Mouse (Mus musculus) thymus, postnatal 10 days (tissue): ENCODE measurements around the gene Ifi35.
"Not testable (repeated sequence)": the region's sequence is repeated elsewhere in the genome, so short reads cannot be mapped to it uniquely, and the experiment has no call there.

Experiments
- DNase-seq, 2 experiments: peaks; one replicate each; pipeline ENCODE4 v3.0.0; 2021; ENCODE audit warnings: low spot score in 2 of 2

Ifi35 gene

DNA sequence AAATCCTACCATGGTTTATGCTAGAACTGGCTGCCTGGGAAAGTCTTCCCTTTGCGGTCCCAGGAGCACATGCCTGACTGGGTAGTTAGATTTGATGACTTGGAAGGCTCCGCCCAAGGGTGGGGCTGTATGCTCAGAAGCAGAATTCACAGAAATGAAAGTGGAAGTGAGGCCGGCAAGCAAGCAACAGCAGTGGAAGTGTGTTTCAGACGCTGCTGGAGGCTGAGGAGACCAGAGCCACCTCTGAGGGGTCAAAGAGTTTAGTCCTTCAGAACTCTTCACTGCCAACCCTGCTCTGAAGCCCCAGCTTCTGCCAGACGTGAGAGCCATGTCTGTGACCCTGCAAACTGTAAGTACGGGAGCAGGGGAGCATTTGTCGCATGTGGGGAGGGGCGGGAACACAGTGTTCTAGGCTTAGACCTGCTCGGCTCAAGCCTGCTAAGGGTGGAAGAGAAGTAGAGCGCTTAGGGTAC is at the start of gene Ifi35:
Gene Ifi35 (plus strand): TSS at position 134 of the 473 bp plus-strand sequence.
- DNase-seq, result peak; percentile 45 to 54

DNA sequence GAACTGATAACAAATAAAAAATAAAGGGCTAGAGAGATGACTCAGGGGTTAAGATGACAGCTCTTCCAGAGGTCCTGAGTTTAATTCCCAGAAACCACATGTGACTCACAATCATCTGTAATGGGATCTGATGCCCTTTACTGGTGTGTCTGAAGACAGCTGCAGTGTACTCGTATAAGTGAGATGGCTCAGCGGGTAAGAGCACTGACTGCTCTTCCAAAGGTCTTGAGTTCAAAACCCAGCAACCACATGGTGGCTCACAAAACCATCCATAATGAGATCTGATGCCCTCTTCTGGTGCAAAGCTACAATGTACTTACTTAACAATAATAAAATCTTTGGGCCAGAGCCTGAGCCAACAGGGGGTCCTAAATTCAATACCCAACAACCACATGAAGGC is 32.9 kb upstream of the Ifi35 start:
- no peak for DNase-seq

DNA sequence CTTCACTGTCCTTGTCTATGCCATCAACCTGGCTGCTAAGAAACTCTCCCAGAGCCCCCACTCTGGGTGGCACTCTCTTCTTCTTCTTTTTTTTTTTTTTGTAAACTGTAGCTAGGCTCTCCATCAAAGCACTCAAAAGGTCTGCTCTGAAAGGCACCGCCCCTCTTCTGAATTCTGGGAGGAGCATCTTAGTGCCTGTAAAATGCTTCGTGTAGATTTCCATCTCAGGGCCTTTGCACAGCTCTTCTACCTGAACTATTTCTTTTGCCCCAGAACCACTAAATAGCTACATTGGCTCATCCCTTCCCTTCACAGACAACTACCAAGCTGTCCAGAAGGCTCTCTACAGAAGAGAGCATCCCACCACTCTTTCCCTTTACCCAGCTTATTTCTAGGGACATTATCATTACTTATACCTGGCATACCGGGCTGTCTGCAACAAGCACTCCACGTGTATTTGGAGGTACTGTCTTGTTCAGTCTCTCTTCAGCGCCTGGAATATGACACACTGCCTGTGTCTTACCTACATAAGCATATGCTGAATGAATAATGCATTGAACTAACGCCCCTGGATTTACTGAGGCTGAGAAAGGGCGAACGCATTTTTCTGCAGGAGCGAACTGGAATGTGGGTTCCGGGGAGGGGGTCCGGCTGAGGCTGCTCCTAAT is 31.6 kb upstream of the Ifi35 start:
- DNase-seq, result no peak

DNA sequence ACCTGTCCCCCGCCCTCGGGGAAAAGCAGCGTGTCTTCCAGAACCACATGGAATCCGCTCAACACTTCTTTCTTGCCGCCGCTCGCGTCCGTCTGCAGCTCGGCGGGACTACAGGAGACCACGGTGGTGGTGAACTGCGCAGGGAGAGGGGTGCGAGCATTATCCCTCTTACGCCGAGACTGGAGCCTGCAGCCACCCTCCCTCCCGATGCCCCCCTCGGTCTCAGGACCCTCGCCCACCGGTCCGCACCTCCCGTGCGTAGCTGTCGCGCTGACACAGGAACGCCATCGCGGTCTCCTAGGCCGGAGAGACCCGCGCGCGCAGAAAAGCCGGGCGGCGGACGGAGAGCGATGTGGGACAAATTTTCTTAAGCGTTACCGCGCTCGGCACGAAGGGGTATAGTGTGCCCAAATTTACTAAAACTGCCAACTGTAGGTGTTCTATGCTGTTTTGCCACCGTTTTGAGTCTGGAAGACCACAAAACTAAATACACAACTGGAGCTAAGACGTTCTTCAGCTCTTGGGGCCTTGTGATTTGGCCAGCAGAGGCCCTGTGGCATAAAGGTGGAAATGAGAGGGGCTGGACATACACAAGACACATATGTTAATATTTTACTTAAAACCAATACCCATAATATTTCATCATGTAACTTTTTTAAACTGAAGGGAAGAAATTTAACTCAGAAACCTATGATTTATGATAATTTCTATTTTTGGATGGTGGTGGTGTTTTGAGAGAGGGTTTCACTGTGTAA is 30.9 kb upstream of the Ifi35 start, which contains the start of gene Aarsd1:
Gene Aarsd1 (minus strand): TSS at position 515 of the 755 bp plus-strand sequence.
- peak; percentile 84 to 92 for DNase-seq

DNA sequence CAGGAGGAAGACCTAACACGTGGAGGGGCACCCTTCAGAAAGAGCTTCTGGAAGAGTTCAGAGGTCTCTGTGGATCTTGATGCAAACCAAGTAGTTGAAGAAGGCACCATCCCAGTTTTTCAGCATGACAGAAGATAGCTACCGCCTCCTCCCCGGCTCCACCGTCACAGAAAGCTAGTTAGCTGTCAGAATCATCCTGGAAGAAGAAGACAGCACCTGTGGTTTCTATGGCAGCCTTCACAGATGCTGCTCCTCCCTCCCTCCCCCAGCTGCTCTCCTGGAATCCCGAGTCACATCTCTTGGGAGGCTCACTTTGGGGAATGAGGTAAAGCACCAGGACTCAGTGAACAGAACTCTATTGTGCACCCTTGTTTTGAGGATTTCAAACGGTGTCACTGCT is 29.2 kb upstream of the Ifi35 start:
- no peak for DNase-seq

DNA sequence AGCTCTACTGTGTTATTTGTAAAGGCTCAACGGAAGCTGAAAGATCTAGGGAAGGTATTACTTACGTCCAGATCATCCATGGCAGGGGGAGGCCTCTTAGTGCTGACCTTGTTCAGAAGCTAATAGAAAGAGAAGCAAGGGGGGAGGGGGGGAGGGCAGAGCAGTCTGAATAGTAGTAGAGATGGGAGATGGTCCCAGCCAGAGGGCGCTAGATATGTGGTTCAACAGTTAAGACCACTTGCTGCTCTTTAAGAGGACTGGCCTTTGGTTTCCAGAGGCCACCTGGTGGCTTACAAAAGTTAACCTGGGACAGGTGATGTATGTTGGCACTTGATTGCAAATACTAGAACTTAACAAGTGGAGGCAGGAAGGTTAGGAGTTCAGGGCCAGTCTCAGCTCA is 28.6 kb upstream of the Ifi35 start:
- DNase-seq, result no peak

DNA sequence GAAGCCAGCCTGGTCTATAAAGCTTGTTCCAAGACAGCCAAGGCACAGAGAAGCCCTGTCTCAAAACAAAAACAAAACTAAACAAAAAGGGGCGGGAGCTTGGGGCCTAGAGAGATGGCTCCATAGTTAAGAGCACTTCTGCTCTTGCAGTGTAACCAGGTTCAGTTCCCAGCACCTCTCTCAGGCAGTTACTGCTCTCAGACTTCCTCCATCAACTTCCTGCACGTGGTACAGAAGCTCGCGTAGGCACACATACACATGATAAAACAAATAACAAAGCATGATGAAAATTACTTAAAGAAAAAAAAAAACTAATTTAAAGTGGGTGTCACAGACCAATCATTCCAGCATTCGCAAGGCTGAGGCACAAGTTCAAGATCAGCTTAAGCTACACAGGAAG is 28.1 kb upstream of the Ifi35 start:
- DNase-seq, result no peak

DNA sequence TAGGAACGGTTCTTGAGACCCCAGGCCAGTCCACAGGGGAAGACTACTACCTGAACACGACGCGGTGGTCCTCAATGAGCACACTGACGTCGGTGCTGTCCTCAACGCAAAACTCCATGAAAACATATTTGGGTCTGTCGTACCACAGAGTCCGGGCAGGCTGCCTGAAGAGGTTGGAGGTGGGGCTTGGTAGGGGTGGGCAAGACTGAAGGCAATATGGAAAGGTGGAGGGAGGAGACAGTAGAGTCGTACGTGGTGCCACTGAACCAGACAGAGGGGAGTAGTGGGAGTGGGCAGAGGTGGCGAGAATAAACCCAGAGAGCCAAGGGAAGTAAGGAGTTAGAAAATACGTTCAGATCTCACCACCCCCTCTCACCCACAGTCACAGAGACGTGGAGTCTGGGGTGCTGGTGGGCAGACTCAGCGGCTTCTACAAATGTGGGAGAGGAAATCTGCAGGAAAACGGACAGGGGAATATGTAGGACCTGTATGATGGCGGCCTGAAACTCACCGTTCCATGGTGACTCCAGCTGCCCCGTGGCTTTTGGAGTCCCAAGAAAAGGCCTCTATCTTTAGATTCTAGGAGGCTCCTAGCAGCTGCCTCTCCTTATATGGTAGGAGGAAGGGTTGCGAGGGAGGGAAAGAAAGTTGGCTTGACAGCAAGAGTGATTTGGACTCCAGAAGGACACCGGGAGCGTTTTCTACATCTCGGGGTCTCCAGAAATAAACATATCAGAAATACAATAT is 23.9 kb upstream of the Ifi35 start, which contains the start of gene Gm27029:
Gene Gm27029 (minus strand): TSS at position 692 of the 747 bp plus-strand sequence.
- no peak for DNase-seq

DNA sequence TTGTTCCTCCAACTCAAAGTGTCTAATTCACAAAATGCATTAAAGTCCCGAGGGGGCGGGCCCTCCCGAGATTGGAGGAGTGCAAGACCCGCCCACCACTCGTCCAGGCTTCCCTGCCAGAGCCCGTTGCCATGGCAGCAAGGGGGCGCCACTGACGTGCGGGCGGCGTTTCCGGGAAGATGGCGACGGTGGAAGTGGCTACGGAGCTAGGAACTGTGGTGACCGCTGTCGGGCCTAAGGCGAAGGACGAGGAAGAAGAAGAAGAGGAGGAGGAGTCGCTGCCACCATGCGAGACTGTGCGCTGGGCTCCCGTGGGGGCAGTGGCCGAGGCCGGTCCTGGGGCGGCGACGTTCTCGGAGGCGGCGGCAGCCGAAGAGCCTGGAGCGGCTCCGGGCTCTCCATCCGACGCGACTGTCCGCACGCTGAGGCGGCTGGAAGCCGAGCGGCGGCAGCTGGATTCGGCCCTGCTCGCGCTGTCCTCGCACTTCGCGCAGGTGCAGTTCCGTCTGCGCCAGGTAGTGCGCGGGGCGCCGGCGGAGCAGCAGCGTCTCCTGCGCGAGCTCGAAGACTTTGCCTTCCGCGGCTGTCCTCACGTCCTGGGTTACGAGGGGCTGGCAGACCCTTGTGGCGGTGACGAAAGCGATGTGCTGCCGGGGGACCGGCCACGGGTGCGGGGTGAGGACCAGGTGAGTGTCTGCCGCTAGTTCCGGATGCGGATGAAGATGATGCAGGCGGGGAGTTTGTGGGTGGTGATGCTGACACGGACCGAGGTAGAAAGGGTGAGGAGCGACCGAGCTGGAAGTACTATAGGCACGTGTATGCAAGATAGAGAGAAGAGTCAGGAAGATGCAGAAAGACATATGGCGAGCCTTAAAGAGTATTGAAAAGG is 23.0 kb upstream of the Ifi35 start, which contains the start of the genes Rundc1 and Ptges3l:
Gene Rundc1 (plus strand): TSS at position 161 of the 889 bp plus-strand sequence.
Gene Ptges3l (minus strand): TSS at position 409 of the 889 bp plus-strand sequence.
- DNase-seq, result peak; percentile 97 to 99

DNA sequence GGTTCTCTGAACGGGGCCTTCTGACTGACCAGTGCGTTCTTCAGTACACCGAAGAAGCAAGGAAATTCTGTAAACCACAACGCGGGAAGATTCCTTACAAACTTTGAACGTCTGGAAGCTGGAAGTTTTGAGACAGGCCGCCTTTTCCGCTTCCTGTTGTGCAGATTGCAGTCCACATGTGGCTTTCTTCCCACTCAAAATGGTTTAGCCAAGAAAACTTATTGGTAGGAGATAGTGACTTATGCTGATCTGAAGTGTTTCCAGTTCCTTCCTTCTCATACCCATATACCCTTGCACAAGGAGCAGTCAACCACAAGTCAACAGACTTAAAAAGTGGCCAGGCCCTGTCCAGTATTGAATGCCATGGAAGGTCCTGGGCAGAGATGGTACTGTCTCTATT is 22.0 kb upstream of the Ifi35 start:
- no peak for DNase-seq

DNA sequence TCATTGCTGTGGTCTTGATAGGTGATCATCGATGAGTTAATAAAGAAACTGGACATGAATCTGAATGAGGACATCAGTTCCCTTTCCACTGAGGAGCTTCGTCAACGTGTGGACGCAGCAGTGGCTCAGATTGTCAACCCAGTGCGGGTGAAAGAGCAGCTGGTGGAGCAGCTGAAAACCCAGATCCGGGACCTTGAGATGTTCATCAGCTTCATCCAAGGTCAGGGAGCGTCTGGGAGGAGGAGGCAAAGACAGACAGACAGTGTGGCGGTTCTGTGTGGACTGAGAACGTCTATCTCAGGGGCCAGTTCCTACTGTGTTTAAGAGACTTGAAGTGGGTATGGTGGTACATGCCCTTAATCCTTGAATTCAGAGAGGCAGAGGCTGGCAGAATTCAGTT is 16.9 kb upstream of the Ifi35 start:
- no peak for DNase-seq

DNA sequence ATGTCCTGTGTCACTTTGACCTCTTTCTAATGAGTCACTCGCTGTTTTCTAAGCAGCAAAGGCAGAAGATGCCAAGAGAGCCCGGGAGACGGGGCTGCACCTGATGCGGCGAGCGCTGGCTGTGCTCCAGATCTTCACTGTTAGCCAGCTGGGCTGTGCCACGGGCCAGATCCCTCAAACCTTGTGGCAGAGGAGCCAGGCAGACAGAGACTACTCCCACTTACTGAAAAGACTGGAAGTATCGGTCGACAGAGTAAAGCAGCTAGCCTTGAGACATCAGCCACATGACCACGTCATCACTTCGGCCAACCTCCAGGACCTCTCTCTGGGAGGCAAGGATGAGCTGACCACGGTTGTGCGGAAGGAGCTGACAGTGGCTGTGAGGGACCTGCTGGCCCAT is 14.8 kb upstream of the Ifi35 start:
- no peak for DNase-seq

DNA sequence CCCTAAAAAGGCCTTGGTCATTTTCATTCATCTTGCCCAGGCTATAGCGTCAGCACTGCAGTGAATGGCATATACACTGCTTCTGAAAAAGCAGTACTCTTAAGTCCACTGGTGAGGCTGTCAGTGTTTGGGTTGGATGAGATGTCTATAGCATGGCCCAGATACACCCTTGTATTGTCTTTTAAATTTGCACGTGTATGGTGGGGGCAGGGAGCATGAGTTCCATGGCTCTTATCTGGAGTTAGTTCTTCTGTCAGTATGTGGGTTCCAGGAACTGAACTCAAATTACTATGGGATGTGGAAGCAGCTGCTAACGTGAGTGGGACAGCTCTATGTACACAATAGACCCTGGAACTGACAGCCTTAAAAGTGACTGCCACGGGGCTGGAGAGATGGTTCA is 12.4 kb upstream of the Ifi35 start:
- no peak for DNase-seq

DNA sequence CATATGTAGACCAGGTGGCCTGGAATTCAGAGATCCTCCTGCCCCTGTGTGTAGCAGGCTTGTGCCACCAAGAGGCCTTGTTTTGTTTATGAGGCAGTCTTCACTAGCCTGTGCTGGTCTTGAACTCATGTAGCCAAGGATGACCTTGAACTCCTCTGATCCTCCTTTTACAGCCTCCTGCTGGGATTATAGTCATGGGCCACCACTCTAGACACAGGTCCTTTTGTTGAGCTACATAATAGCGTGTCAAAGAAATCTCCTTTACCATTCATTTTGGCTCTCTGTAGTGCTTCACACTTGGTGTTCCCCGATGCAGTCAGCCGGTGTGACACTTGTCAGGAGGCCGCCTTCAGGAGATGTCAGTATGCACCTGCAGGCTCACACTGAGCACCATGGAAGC is 11.3 kb upstream of the Ifi35 start:
- no peak for DNase-seq

DNA sequence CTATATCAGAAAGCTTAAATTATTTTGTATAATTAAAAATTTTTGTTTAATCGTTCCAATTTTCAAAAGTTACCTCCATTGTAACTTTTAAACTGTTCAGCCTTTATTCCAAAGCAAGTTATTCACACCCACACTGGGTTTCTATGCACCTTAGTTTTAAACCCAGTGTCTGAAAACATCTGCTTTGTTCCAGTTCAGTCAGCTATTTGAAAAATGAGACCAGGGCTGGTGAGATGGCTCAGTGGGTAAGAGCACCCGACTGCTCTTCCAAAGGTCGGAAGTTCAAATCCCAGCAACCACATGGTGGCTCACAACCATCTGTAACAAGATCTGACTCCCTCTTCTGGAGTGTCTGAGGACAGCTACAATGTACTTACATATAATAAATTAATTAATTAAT is 10.2 kb upstream of the Ifi35 start:
- not testable (repeated sequence) for DNase-seq

DNA sequence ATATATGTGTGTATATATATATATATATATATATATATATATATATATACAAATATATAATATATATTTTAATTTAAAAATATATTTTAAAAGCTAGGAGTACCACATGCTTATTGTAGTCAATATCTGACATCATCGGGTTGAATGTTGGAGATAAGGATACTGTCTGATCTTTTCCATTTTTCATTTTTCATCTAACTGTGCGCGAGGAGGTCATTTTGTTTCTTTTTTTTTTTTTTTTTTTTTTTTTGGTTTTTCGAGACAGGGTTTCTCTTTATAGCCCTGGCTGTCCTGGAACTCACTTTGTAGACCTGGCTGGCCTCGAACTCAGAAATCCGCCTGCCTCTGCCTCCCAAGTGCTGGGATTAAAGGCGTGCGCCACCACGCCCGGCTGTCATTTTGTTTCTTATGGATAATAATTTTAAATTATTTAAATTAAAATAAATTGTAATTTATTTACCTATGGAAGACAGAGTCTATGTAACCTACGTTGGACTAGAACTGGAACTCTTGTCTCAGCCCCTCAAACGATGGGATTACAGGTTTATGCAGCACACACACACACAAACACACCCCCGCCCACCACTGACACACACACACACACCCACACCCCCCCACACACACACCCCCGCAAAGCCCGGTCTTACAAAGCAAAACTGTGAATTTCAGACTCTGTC is 6.6 kb upstream of the Ifi35 start:
- not testable (repeated sequence) for DNase-seq

DNA sequence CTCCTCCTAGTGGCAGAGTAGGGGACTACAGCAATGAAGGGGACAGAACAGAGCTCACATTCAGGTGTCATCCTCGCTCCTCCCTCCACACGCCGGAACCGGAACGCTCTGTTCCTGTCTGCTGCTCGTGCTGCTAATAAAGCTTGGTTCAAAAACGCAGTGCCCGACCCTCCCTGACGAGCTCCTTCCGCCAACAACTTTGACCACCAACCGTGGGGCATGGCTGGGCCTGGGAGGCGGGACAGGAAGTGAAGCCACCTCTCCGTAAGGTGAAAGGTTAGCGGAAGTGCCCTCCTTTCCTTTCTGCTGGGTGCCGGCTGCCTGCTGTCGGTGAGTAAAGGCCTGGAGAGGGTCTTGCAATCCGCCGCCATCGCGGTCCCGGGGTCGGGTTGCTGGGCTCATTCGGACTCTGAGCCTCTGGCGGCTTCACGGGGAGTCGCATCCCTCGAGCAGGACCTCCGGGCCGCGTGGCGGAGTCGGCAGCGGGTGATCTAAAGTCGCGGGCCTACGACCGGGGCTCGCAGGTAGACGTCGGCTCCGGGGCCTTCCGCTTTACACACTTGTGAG is 6.0 kb upstream of the Ifi35 start, which contains the start of gene Rpl27:
Gene Rpl27 (plus strand): TSS at position 172 of the 567 bp plus-strand sequence.
- peak; percentile 95 to 99 for DNase-seq

DNA sequence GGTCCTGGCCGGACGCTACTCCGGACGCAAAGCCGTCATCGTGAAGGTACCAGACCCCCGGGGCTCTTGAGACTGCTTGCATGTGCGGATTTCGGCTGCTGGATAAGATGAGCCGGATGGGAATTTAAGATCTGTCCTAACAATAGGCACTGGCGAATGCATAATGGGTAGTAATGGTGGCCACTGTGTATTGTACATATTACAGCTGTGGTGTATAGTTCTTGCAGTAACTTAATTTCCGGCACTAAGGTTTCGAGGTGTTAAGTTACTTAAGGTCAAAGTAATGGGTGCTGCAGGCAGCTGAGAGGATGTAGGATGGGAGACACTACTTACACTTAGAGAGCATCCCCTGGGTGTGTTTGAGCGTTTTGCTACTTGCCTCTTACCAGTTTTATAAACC is 5.4 kb upstream of the Ifi35 start:
- no peak for DNase-seq

DNA sequence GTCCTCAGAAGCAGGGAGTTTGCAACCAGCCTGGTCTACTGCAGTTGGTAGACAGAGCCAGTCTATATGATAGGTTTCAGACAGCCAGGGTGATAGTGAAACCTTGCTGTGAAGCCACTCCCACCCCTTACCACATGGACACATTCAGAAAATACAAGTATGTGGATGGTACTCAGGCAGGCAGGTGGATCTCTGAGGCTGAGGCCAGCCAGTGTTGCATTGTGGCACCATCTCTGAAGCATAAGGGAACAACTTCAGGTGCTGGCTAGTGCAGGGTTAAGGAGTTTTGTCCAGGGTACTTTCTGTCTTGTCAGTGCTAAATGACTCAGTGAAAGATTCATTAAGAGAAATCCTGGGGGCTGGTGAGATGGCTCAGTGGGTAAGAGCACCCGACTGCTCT is 1.9 kb upstream of the Ifi35 start:
- DNase-seq, result no peak

DNA sequence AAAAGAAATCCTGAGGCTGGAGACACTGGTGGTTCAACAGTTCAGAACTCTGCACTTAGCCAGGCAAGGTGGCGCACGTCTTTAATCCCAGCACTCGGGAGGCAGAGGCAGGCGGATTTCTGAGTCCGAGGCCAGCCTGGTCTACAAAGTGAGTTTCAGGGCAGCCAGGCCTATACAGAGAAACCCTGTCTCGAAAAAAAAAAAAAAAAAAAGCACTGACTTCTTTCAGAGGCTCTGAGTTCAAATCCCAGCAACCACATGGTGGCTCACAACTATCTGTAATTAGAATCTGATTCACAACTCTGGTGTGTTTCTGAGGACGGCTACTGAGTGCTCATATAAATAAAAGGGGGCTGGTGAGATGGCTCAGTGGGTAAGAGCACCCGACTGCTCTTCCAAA is 1.3 kb upstream of the Ifi35 start:
- not testable (repeated sequence) for DNase-seq
